Mouse (Mus musculus): ENCODE measurements at regions not wholly inside any gene's neighbourhood (a gene's known extent, or its start where the extent isn't known, plus 50 kb on each side); places are given as distances from the start of the nearest gene placed in this dataset.

GRCm38 (mm10) chr2:148558365-148558764 is 114.0 kb upstream of the Nxt1 start:
- no peak for DNase-seq

DNA sequence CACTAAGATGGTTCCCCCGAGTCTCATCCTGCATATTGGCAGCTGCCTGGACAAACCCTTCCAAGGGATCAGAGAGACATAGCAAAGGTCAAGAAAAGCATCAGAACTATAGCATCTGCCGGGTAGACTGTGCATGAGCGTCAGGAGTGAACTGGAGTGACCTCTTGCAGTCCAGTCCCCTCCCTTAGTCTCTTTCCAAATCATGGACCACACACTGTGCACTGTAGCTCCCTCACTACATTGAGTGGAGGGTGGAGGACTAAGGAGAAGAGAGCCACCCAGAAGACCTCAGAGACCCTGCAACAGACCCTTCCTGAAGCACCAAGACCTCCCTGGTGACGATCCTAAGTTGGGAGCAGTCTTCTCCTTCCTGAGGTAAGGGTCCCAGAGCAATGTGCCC is 107.8 kb upstream of the Cd93 start:
- no peak for DNase-seq

DNA sequence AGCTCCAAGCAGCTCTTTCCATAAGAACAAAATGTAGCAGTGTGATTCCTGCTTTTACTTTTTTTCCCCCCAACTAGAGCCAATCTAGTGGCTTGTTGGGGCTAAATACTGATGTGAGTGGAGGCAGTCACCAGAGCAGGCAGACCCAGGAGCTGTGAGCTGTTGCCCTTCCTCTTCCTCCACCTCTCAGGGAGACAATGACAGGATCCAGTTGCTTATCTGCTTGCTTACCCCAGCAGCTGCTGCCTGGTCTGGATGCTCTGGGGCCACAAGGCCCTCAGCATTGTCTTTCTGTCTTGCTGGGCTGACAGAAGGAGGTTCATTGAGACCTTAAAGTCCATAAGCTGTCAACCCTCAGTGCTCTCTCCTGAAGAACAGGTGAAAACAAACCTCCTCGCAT is 106.3 kb upstream of the Cd93 start:
- no peak for DNase-seq

DNA sequence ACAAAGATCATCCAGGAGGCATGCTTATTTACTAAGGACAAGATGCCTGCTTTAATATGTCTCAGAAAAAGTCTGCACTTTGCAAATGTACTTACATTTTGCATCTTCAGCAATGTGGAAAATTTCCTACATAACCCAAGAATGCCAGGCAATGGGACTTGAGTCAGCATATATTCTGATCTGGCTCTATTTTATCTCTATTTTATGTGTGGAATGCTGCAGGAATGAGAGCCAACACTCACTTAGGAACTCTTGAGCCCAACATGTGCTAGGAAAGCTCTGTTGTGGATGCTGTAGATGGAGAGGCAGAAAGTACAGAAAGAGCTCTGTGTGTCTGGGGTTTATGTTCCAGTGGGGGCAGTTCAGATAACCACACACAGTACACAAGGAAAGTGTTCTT is 99.0 kb upstream of the Cd93 start:
- no peak for DNase-seq

GRCm38 (mm10) chr2:148537914-148538510 is 94.6 kb upstream of the Cd93 start:
- no peak for DNase-seq

DNA sequence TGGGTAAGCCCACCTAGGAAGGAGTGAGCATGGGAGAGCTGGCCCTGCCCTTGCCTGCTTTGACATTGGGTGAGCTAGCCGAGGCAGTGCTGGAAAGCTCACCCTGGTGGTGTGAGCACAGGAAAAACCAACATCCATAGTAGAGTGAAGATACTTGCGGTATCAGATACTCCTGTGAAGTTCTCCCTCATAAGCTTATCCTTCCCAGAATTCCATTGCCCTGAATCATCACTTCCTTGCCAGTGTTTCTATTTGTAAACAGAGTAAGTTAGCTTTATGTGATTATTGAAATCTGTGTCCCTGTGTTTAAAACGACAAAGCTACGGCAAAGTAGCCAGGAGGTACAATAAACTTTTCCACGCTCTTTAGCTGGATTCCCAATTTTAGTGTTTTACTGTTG is 93.9 kb upstream of the Cd93 start:
- DNase-seq, result no peak

DNA sequence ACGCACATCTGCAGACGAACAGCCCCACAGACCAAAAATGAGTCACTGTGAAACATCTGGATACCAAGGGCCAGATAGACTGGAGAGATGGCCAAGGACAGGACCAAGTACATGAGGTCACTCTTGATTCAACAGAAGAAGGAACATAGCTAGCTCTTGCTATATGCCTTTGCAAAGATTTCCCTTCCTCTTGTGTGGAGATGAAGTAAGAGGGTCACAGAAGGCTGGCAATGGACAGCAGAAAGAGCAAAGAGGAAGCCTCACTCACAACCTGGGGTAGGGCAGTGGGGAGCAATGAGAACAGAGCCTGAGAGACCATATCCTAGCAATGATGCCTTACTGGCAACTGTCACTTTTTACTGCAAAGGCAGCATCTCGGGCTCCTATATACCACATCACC is 93.2 kb upstream of the Cd93 start:
- DNase-seq, result no peak

DNA sequence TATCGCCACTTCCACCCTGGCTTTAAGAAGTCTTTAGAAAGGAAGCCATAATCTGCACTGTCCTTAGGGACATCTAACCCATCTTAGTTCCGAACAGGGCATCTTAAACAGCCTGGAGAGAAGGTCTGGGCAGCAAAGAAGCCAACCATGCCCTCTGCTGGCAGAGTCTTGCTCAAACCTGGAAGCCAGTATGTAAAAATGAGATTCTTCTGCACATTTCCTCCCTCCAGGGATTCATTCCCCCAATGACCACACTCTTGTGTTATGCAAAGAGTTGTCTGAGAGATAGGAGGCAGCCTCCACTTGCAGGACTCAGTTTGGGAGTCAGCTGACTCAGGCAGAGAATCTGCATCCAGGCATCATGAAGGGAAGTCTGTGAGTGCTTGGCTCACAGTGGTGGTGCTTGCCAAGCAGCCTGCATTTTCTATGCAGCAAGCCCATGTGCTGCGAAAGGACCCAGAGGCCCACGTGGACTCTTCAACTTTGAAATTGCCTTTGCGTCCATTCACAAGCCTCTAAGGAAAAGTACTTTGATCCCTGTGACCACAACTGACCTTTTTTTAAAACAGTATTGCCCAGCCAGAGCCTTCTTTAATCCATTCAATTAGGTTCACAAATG is 92.3 kb upstream of the Cd93 start:
- peak; percentile 15 for DNase-seq

DNA sequence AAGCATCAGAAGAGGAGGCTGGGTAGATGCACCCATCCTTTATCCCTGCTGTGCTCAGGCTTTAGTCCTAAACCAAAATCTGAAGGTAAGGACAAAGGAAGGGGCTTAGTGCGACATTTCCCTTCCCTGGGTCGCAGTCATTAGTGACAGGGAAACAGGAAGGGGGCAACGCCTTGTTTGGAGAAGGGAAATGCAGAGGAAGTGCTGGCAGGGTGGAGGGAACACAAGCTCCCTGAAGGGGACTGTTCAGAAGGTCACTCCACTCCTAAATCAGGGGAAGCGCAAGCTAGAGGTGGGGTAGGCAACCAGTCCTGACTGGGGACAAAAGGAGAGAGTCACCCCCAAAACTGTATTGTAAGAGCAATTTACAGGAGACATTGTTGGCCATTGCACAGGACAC is 88.7 kb upstream of the Cd93 start:
- DNase-seq, result no peak

DNA sequence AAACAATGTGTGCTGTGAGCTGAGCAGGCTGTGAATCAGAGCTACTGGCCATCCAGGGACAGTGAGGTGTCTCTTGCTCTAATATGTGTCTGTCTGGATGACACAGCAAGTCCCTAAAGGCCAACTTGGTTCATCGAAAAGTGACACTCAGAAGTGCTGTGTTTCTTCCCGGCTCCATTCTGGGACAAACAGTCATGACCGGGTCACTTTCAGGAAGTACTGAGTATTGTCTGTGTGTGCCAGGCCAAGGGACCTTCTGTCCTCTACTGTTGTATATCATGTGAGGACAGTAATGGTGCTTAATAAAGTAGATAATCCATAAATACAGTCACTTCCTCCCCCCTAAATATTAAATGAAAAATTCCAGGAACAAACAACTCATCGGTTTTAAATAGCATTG is 87.2 kb upstream of the Cd93 start:
- DNase-seq, result no peak

- no peak for DNase-seq
These were observed 86.5 kb upstream of the Cd93 start for GRCm38 (mm10) chr2:148529900-148530299.

DNA sequence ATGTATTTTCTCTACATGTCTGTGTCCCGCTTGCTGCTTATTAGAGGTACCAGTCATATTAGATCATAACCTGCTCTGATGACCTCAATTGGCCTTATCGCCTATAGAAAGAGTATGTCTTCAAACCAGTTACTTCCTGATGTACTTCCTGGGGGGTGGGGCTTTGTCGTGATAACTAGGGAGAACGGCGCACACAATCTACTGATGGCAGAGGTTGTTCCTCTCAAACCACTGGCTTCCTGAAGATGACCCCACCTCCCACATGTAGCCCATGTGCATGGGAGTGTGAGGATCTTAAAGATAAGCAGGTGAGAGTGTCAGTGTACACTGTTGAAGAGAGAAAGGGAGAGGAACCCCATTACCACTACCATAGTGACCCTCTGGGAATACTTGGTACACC is 84.4 kb upstream of the Cd93 start:
- DNase-seq, result no peak

DNA sequence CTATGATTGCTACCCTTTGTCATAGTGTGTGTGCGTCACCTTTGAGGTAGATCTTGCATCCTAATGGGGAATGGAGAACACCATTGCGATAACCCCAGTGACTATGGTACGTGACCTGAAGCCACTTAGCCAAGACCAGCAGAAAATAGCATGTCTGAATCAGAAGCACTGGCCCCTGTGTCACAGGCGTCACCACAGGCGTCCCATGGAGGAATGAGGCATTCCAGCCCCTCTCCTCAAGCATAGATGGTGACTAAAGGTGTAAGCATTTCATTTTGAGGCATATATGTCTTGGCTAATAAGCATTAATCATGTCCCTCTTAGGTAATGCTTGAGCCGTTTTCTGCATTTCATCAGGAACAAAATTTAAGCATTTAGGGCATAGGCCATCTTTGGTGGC is 82.1 kb upstream of the Cd93 start:
- DNase-seq, result no peak

DNA sequence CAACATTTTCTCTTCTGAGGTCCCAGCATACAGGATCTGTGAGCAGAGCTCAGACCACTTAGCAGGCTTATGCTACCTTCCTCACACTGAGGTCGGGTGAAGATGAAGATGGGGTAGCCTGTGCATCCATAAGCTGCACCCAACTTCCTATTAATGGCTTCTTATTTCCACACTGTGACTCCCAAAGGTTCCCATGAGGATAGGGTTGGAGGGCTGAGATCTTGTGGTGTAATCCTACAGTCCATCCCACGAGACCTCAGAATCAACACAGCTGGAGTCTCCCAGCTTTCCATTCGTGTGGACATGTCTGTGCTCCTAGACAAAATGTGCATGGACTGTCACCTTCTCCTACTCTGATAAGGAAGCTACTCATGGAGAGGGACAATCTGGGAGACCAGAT is 80.0 kb upstream of the Cd93 start:
- no peak for DNase-seq

DNA sequence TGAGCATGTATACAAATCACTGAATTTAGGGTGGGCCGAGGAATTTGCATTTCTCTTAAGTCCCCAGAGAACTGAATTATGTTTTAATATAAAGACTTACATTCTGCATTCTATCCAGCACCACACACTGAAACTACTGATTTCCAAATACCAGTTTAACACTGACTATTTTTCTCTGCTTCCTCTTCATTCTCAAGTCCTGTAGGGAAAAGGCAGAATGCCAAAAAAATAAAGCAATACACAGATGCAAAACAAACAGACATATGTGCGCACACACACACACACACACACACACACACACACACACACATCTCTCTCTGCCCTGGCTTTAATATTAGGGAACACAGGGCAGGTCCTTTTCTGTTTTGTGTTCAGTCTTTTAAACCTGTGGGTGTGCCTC is 79.6 kb upstream of the Cd93 start:
- no peak for DNase-seq

GRCm38 (mm10) chr2:148521966-148522575 is 78.7 kb upstream of the Cd93 start:
- peak; percentile 15 for DNase-seq

DNA sequence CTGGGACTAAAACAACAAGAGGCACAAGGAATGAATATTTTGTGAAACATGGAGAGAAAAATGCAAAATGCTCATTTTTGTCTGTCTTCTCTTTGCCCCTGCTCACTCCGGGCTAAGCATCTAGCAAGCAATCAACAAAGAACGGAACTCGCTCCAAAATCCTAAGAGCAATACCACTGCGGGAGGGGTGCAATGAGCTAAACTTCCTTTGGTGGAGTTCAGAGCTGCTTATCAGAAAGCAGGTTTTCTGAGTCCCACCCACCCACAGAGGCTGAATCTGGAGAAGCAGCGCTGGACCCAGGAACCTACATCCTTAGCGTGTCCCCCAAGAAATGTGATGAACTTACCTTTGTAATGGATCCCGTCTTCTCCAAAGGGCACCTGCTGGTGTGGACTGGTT is 76.9 kb upstream of the Cd93 start:
- DNase-seq, result no peak

GRCm38 (mm10) chr2:148519689-148520290 is 76.4 kb upstream of the Cd93 start:
- no peak for DNase-seq

- DNase-seq, result no peak
These were observed 74.5 kb upstream of the Cd93 start for GRCm38 (mm10) chr2:148517906-148518305.

DNA sequence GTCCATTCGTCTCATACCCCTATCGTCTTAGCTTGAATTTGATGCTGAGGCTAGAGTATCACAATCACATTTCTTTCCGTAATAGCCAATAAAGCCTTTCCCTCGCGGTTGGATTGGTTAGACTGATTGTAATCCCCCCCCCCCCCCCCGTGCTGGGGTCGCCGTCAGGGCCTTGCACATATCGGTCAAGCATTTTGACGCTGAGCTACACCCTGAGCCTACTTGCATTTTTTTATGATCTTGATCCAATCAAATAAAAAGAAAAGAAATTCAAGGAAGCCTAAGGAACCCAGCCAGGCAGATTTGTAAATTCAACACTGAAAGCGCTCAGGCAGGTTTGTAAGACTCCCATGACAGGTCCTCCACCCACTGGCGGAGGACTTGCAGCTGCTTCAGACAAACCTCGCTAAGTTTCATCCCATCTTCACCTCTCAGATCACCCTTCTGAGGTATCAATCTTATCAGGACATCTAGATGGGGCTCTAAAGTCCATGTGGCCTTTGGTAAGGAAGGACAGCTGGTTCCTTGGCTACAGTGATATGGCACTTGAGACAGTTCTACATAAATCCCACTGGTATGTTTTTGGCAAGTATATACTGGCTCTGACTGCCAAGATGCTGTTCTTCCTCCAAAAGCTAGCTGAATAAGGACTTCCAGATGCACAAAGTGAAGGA is 66.8 kb upstream of the Cd93 start:
- DNase-seq, result no peak

DNA sequence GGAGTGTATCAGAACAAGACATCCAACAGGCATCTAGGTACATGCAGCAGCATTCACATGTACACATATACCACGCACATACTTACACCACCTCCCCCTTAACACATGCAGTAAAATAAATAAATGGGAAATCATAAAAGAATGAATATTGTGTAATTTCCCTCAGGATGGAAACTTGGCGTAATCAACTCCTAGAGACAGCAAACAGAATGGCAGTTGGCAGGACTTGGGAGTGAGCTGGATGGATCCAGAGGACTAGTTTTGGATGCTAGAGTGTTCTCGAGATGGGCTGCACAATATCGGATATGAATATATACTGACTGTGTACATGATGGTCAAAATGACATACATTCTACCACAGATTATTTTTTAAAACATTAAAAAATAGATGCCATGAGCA is 66.0 kb upstream of the Cd93 start:
- DNase-seq, result no peak

DNA sequence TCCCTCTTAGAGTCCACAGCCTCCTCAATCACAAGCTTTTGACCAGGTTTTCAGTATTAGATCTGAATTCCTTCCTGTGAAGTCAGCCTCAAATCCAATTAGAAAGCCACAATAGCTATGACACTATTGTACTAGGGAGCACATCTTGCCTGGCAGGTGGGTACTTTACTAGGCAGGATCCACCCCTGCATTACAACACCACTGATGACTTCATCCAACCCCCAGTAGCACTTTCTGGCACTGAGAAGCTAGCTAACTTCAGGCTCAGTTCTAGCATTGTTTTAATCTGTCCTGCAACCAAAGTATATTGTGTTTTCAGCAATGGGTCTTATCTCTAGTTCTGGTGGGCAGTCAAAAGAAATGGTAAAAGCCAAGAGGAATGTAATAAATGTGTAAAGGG is 64.2 kb upstream of the Cd93 start:
- DNase-seq, result no peak

DNA sequence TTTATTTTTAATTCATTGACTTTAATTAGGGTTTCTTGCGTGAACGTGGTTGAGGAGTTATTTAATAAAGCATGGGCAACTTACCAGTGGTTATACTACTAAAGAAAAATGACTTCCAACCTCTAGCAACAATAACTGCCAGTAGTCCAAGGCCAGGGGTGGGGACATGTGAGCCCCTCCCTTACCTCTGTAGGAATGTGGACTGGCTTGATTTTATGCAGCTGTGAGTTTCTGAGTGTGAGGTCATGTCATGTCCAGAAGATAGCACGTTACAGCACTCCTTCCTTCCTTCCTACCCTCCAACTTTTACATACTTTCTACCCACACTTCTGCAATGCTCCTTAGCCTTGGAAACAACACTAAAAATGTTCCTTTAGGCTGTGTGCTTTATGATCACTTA is 63.6 kb upstream of the Cd93 start:
- no peak for DNase-seq

GRCm38 (mm10) chr2:148505651-148506050 is 62.3 kb upstream of the Cd93 start:
- DNase-seq, result no peak

All from layer of hippocampus, adult 9-11 months (tissue).